ENCODE assay signal across 20 mouse cellular contexts in genomic region chr1:80293307-80293706, GRCm38 (mm10). TPM values are rescaled to one million over a fixed set of nuclear protein-coding genes. Genes with fewer than 3 reads are reported as not detected.
A peak's percentile ranks its signal among the peaks of the same experiment; 100 is the strongest.
DNase-seq lines count a peak whose midpoint lies in the region; ATAC-seq and TF ChIP-seq lines count a peak whose summit lies in the region.
"Had no signal": no experiment of that assay in that cellular context is flagged by ENCODE, and none has a peak within 500 bp of the region (broad histone marks: within the 10 kb centered on the region; RNA-seq: fewer than 3 reads in every experiment).

No protein-coding gene starts in this region.

- no peak for TF ChIP-seq EP300 in heart, adult 2 months (IDR thresholded peaks at IDR 0.05; ENCODE audit: insufficient read depth, low read depth, low read length)
- peak; percentile 45 to 53; a peak in 2 of 4 replicates for TF ChIP-seq EP300 in MEL (IDR thresholded peaks at IDR 0.05; ENCODE audit: low read depth in 1 of 2, low read length in 2 of 2)

- intact Hi-C loops in heart, adult 2 months (cut with DNase I), result no loop called here

- H3K9ac ChIP-seq in heart, embryonic 12.5 days, result no peak overlapping the region
- H3K9ac ChIP-seq in heart, adult 2 months (ENCODE audit: low read depth, low read length), result no peak overlapping the region
- no peak overlapping the region for H3K9ac ChIP-seq in MEL (ENCODE audit: control insufficient read depth, low read depth, low read length, poor library complexity, severe bottlenecking)
- no peak overlapping the region for H3K9ac ChIP-seq in hindbrain, embryonic 12.5 days
- H3K9ac ChIP-seq: forebrain, embryonic 13.5 days; forebrain, postnatal 0 days had no signal

- no peaks in the 10 kb centered on the region for H3K27me3 ChIP-seq in heart, embryonic 12.5 days (replicated peaks)
- no peaks in the 10 kb centered on the region for H3K27me3 ChIP-seq in heart, adult 2 months (ENCODE audit: control insufficient read depth, insufficient read depth, low read length)
- no peaks in the 10 kb centered on the region for H3K27me3 ChIP-seq in kidney, adult 2 months (replicated peaks; ENCODE audit: control insufficient read depth, insufficient read depth, low read length)
- H3K27me3 ChIP-seq in MEL (ENCODE audit: control insufficient read depth in 1 of 2, insufficient read depth in 2 of 2, low read length in 2 of 2), result no peaks in the 10 kb centered on the region
- H3K27me3 ChIP-seq in hindbrain, embryonic 12.5 days, result no peaks in the 10 kb centered on the region
- H3K27me3 ChIP-seq: forebrain, embryonic 13.5 days had no signal

- no peak for DNase-seq in heart, adult 2 months
- DNase-seq in kidney, adult 2 months, result no peak
- DNase-seq in kidney, postnatal 36 days, result no peak
- DNase-seq in MEL (ENCODE audit: low read depth, low spot score), result peak; percentile 64
- no peak for DNase-seq in spleen, postnatal 10 days (ENCODE audit: low spot score in 2 of 2)
- DNase-seq: adrenal gland, postnatal 25 days; cerebellum, adult 11 months; cerebellum, adult 8-10 months; cerebellum, postnatal 25 days; forebrain, postnatal 0 days; gastrocnemius, postnatal 14 days; heart, postnatal 36 days had no signal

- no peak overlapping the region for H3K4me3 ChIP-seq in heart, embryonic 12.5 days
- no peak overlapping the region for H3K4me3 ChIP-seq in heart, adult 2 months
- H3K4me3 ChIP-seq in kidney, adult 2 months (ENCODE audit: insufficient read depth, low read depth, low read length), result no peak overlapping the region
- 0 out of 4 replicates have a peak overlapping the region, but pooled peaks of 1 of the 2 experiments have one; percentile 19 for H3K4me3 ChIP-seq in MEL (ENCODE audit: control insufficient read depth in 1 of 2, insufficient read depth in 1 of 2, low read depth in 2 of 2, low read length in 2 of 2)
- no peak overlapping the region for H3K4me3 ChIP-seq in hindbrain, embryonic 12.5 days
- H3K4me3 ChIP-seq: forebrain, embryonic 13.5 days; heart, embryonic 10.5 days had no signal

- H3K79me2 ChIP-seq in heart, adult 2 months (replicated peaks; ENCODE audit: control insufficient read depth, insufficient read depth, low read length), result peaks cover 4% of the 10 kb centered on the region
- peaks cover 35% of the 10 kb centered on the region for H3K79me2 ChIP-seq in MEL (ENCODE audit: control insufficient read depth, insufficient read depth, low read length, poor library complexity)

- H3K27ac ChIP-seq in heart, embryonic 12.5 days (ENCODE audit: poor library complexity, severe bottlenecking), result peak overlapping the region; percentile 43; the same call in 1 of the 2 replicates
- H3K27ac ChIP-seq in heart, adult 2 months, result no peak overlapping the region
- H3K27ac ChIP-seq in kidney, adult 2 months (ENCODE audit: insufficient read depth, low read depth, low read length), result peak overlapping the region; percentile 9; the same call in 1 of the 2 replicates
- peak overlapping the region; percentile 34; the same call in 1 of the 2 replicates for H3K27ac ChIP-seq in MEL (ENCODE audit: control insufficient read depth, low read depth, low read length)
- H3K27ac ChIP-seq in hindbrain, embryonic 12.5 days, result no peak overlapping the region
- H3K27ac ChIP-seq: forebrain, embryonic 13.5 days; heart, embryonic 10.5 days had no signal

- TF ChIP-seq POLR2A in heart, adult 2 months (IDR thresholded peaks at IDR 0.05; ENCODE audit: insufficient read depth, low read depth, low read length), result no peak
- no peak for TF ChIP-seq POLR2A in kidney, adult 2 months (IDR thresholded peaks at IDR 0.05; ENCODE audit: low read depth, low read length)
- no peak for TF ChIP-seq POLR2A in MEL (IDR thresholded peaks at IDR 0.05; ENCODE audit: control insufficient read depth in 1 of 2, insufficient read depth in 1 of 2, low read depth in 1 of 2, low read length in 2 of 2, poor library complexity in 1 of 2)

- no peak for ATAC-seq in heart, embryonic 12.5 days (ENCODE audit: insufficient number of reproducible peaks, low FRiP score)
- peak; percentile 79 for ATAC-seq in common myeloid progenitor, adult 5-6 weeks (replicated peaks; ENCODE audit: low read depth, poor library complexity, severe bottlenecking)
- no peak for ATAC-seq in hindbrain, embryonic 12.5 days (ENCODE audit: low FRiP score)
- ATAC-seq: forebrain, embryonic 13.5 days; forebrain, postnatal 0 days; hindbrain, embryonic 16.5 days; inflammation-experienced regulatory T-cells, adult 6 months; intestine, postnatal 0 days had no signal

- 27% methylated on average over 4 of the region's 4 CpGs for WGBS in heart, embryonic 12.5 days
- WGBS in heart, adult 2 months, result 41% methylated on average over 4 of the region's 4 CpGs
- 64% methylated on average over 4 of the region's 4 CpGs for WGBS in kidney, adult 2 months
- WGBS in hindbrain, embryonic 12.5 days, result 82% methylated on average over 4 of the region's 4 CpGs

- TF ChIP-seq RAD21 in MEL (IDR thresholded peaks at IDR 0.05; ENCODE audit: low read depth, low read length), result no peak

- H3K9me3 ChIP-seq in heart, embryonic 12.5 days (replicated peaks), result no peaks in the 10 kb centered on the region
- no peaks in the 10 kb centered on the region for H3K9me3 ChIP-seq in MEL (replicated peaks; ENCODE audit: insufficient read depth, low read length)
- H3K9me3 ChIP-seq in hindbrain, embryonic 12.5 days (replicated peaks), result no peaks in the 10 kb centered on the region
- H3K9me3 ChIP-seq: forebrain, embryonic 13.5 days; heart, embryonic 10.5 days had no signal

- H3K4me1 ChIP-seq in heart, embryonic 12.5 days (replicated peaks), result peaks cover 23% of the 10 kb centered on the region
- peaks cover 13% of the 10 kb centered on the region for H3K4me1 ChIP-seq in heart, adult 2 months (ENCODE audit: control insufficient read depth, insufficient read depth, low read length)
- peaks cover 12% of the 10 kb centered on the region for H3K4me1 ChIP-seq in kidney, adult 2 months (ENCODE audit: control insufficient read depth, insufficient read depth, low read length)
- H3K4me1 ChIP-seq in MEL (ENCODE audit: control insufficient read depth in 1 of 2, insufficient read depth in 2 of 2, low read length in 2 of 2), result peaks cover 12 to 23% of the 10 kb centered on the region in 2 experiments
- H3K4me1 ChIP-seq in hindbrain, embryonic 12.5 days, result no peaks in the 10 kb centered on the region

- TF ChIP-seq CTCF in heart, adult 2 months (IDR thresholded peaks at IDR 0.05), result no peak
- TF ChIP-seq CTCF in kidney, adult 2 months (conservative IDR thresholded peaks at IDR 0.05; ENCODE audit: insufficient read depth, insufficient read length, low read depth, low read length), result no peak
- TF ChIP-seq CTCF in MEL (IDR thresholded peaks at IDR 0.05 in 2 of 3, conservative IDR thresholded peaks at IDR 0.05 in 1 of 3; ENCODE audit: control insufficient read depth in 1 of 3, insufficient read depth in 1 of 3, low read depth in 2 of 3, low read length in 3 of 3, poor library complexity in 1 of 3, severe bottlenecking in 1 of 3), result no peak

- peak overlapping the region; percentile 38 for H3K4me2 ChIP-seq in heart, embryonic 12.5 days
- no peak overlapping the region for H3K4me2 ChIP-seq in hindbrain, embryonic 12.5 days (replicated peaks)
- H3K4me2 ChIP-seq: forebrain, embryonic 13.5 days had no signal

- H3K36me3 ChIP-seq in heart, embryonic 12.5 days, result no peaks in the 10 kb centered on the region
- H3K36me3 ChIP-seq in heart, adult 2 months (ENCODE audit: control insufficient read depth, insufficient read depth, low read length), result peaks cover 17% of the 10 kb centered on the region
- H3K36me3 ChIP-seq in kidney, adult 2 months (ENCODE audit: control insufficient read depth, insufficient read depth, low read length), result no peaks in the 10 kb centered on the region
- peaks cover 18 to 32% of the 10 kb centered on the region in 2 experiments for H3K36me3 ChIP-seq in MEL (ENCODE audit: control insufficient read depth in 1 of 2, insufficient read depth in 2 of 2, low read length in 2 of 2)
- H3K36me3 ChIP-seq in hindbrain, embryonic 12.5 days, result no peaks in the 10 kb centered on the region
- H3K36me3 ChIP-seq: heart, embryonic 10.5 days had no signal

TF ChIP-seq in MEL, 35 proteins besides CTCF, POLR2A, EP300 and RAD21:
- TF ChIP-seq ZNF384 (IDR thresholded peaks at IDR 0.05; ENCODE audit: low read depth, low read length) (peak; percentile 74; the same call in 1 of the 2 replicates), RCOR1 (IDR thresholded peaks at IDR 0.05; ENCODE audit: low read depth, low read length) (peak; percentile 47; the same call in 1 of the 2 replicates), GATA1 (IDR thresholded peaks at IDR 0.05; ENCODE audit: low read depth, low read length) (peak; percentile 32; the same call in 1 of the 2 replicates), SIN3A (IDR thresholded peaks at IDR 0.05; ENCODE audit: low read length) (peak; percentile 40), ETS1 (IDR thresholded peaks at IDR 0.05; ENCODE audit: low read depth, low read length) (peak; percentile 73), KAT2A (conservative IDR thresholded peaks at IDR 0.05; ENCODE audit: low read depth, low read length) (no peak)
TF ChIP-seq in MEL: peak in this region for 5.

RNA-seq across cellular contexts. Expression of gene Cul3, which starts 47.0 kb away (rescaled TPM):
- polyA plus RNA-seq in heart, embryonic 12.5 days (2016; fragmentation: Nextera tagmentation; extraction: Ambion mirVana), result 20.4 and 21.4 TPM in 2 replicates
- total RNA-seq in heart, adult 2 months (2021), result 100 to 1,000 TPM; 115 to 144 TPM
- 19.4 and 52.7 TPM in 2 replicates for polyA plus RNA-seq in heart, adult 2 months (2012; rRNA removed)
- polyA plus RNA-seq in kidney, adult 2 months (2012; rRNA removed), result 15.8 and 23.9 TPM in 2 replicates
- total RNA-seq in MEL (2012; rRNA removed), result 68.2 and 75.8 TPM in 2 replicates
- 1,000 to 10,000 TPM in 1 of 2 experiments, 10 to 100 TPM in 1; 90.9 to 1,559 TPM for polyA plus RNA-seq in MEL (2012; ENCODE audit: insufficient read depth in 1 of 2, insufficient read length in 2 of 2, low read depth in 1 of 2, low replicate concordance in 2 of 2, missing spikeins in 1 of 2)
- total RNA-seq in common myeloid progenitor, adult 5-6 weeks (2017), result 239 and 469 TPM in 2 replicates
- polyA plus RNA-seq in hindbrain, embryonic 12.5 days (2016; fragmentation: Nextera tagmentation; extraction: Ambion mirVana), result 23.4 and 28.3 TPM in 2 replicates

Comparison
In these comparisons a context has a peak if more than half of its experiments do, and no peak if none do; other contexts are left out.
1. H3K27ac ChIP-seq: peak in heart, embryonic 12.5 days (single experiment), kidney, adult 2 months (single experiment) and MEL (single experiment); none in heart, adult 2 months (single experiment) and hindbrain, embryonic 12.5 days (single experiment).